Mouse (Mus musculus): ENCODE results near the gene Uhrf2. TPM values are rescaled to one million over a fixed set of nuclear protein-coding genes. Genes with fewer than 3 reads are reported as not detected.

Gene Uhrf2
- 10.8 and 14.2 TPM in 2 replicates for polyA plus RNA-seq (2012)

DNA sequence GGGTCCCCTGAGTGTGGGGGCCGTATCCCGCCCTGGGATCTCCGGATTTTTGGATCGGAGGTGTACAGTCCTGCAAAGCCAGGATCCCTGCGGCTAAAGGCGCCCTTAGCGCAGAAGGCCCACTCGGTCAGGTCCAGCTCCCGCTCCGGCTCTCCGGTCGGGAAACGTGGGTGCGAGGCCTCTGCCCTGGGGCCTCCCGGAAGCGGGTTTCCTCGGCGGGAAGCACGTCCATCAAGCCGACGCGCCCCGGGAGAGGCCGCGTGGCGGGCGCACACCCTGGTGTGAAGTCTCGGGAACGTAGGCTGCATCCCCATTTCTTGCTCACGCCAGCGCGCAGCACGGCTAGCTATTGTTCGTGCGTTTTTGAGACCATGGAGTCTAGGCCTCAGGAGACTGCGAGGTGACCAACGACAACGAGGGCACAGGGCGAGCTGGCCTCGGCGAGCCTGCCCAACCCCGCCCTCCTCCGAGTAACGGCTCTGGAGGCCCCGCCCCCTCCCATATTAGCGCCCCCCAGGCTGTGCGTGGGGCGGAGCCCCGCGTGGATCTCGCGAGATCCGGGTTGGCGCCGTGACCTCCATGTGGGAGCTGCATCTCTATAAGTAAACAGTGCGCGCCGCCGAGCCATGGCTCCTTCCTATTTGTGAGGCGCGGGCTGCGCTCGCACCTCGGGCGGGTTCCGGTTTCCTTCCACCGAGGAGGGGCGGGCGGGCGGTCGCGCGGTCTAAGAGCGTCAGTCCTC, at the start of gene Uhrf2:
Gene Uhrf2 (plus strand): TSS at position 620 of the 742 bp plus-strand sequence.
- TF ChIP-seq GATA1 (IDR thresholded peaks at IDR 0.05; ENCODE audit: low read length) = no peak

DNA sequence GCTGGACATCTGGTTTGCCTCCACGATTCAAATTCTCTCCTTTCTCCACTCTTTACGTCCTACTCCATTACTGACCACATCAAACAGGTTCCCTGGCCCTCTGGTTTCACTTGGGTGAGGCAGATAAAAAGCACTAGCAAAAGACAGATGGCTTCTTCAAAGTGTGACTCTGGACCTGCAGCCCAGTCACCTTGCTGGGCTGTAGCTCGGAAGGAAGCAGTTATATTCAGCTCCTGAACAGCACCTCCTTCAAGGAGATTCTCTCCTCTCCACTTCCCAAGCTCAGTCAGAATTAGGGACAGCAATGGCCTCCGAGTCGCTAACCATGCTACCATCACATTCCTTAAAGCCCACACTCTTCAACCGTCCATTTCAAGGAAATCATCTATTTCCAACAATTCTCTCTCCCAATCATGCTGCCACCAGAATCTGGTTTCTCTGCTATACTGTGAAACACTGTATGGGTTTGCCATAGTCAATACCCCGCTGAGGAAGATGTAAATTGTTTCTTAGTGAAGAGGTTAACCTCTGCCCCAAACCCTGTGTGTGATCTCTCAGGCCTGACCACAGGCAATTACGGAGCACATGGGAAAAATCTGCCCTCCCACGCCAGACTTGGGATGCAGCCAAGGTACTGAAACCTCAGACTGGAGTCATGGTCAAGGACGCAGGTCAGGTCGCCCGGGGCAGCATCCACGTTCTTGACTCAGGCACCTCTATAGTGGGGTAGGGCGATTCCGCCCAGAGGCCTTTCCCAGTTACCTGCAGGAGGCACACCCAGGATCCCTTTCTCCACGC, 45.9 kb upstream of the Uhrf2 start:
- no peak for TF ChIP-seq GATA1 (IDR thresholded peaks at IDR 0.05; ENCODE audit: low read length)

DNA sequence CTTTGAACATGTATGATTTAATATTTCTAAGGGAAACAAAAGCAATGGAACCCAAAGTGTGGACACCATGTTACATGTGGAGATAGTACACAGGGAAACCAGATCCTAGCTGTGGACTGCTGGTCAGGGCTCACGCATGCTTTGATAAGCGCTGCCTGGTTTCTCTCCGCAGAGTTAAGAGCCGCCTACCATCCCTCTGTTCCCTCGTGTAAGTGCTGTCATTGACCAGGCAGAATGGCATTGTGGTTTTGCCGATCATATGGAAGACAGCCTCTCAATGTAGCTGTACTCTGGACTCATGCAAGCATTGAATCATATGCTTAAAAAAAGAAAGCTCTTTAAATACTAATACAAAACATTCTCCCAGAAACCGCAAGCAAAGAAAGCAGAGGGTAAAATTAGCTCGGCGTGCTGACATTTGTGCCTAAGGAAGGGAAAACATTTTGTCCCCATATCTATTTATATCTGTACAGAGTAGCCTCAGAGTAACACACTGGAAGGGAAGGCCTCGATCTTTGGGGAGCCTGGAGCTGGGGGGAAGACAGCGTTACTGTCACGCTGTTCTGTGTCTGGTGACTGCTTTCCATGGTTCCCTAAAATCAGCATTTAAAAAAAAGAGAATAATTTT, 43.7 kb upstream of the Uhrf2 start:
- no peak for TF ChIP-seq GATA1 (IDR thresholded peaks at IDR 0.05; ENCODE audit: low read length)

DNA sequence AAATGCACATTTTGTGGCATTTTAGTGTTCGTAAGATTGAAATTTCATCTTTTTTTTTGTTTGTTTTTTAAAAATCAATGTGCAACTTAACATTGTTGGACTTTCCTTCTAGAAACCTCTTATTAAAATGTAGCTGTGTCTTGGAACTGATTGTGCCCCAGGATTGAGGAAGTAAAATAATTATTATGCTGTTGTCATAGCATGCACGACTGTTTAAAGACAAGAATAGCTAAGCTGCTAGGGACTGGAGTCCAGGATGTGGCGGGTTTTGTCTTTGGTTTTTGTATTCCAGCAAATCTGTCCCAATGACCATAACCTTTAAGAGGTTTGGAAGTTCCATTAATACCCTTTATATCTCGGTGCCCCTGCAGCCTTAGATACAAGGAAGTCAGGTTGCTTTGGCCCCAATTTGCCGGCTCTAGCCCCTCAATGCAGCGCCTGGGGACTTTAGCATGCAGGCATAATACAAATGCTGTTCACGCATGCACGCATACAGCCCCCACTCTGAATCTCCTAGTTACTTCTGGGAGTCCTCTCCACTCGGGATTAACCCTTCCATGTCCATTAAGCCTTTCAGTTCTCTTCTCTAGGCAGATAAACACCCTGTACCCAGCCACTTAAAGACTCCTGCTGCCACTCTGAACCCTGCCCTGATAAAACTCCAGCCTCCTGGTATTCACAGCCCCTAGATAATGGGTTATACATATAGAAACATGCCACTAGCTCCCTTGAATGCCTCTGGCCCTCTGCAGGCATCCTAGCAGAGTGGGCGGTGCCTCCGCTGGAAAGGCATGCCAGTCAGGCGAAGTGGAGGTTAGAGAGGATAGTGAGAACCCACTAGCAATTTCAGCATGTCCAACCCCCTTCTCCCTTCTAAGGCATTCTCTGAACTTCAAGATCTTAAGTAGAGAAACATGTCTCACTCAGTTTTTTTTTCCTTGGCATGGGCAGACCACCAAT, 29.6 kb upstream of the Uhrf2 start:
- TF ChIP-seq GATA1 (IDR thresholded peaks at IDR 0.05; ENCODE audit: low read length) = no peak

DNA sequence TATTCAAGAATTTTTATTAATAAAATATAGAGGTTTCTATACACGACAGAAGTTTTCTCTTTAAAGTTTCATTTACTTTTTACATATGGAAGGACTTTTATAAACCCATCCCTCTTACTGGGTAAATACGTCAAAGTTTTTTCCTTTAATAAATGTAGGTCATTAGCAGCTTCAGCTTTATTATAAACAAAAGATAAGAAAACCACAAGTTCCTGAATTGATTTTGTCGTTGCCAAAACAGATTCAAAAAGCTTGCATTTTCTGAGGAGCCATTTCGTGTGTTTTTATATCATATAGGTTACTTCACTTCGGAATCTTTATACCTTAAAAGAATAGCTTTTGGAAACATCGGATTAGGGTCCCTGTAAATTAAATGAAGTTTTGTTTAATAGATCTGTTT, 28.8 kb upstream of the Uhrf2 start:
- TF ChIP-seq GATA1 (IDR thresholded peaks at IDR 0.05; ENCODE audit: low read length) = no peak

DNA sequence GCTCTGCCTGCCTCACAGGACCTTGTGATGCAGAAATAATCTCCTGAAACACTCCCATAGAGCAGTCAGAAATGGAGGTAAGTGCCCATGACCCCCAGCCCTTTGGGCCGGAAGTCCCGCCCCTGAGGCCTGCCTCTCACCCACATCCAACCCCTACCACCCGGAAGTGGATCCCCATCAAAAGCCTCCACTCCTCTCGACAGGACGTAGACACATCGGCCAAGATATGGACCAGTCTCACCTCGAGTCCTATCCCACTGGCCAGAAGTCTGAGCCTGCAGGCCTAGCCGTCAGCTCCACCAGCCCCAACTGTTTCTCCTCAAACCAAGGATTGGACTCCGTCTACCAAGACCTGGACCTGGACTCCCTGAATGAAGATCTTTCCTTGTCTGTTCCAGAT, 26.7 kb upstream of the Uhrf2 start, which contains the start of gene Trpd52l3:
Gene Trpd52l3 (plus strand): TSS at position 170 of the 400 bp plus-strand sequence.
- no peak for TF ChIP-seq GATA1 (IDR thresholded peaks at IDR 0.05; ENCODE audit: low read length)

DNA sequence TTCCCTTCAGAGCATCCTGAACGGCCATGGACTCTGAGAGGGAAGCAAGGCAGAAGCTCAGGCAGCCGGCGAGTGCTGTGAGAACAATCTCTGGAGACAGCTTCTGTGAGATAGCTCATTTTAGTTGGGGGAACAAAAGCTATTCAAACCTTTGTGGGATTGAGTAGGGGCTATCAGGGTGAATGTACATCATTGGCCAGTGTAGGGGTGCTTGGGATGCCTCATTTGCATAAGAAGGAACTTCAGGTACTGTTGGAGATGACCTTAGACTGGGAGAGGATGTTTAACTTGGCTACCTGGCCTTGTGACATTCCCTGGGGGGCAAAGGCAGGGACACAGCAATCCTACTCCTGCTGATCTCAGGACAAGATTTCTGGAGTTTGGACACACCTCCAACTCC, 23.9 kb upstream of the Uhrf2 start:
- no peak for TF ChIP-seq GATA1 (IDR thresholded peaks at IDR 0.05; ENCODE audit: low read length)

DNA sequence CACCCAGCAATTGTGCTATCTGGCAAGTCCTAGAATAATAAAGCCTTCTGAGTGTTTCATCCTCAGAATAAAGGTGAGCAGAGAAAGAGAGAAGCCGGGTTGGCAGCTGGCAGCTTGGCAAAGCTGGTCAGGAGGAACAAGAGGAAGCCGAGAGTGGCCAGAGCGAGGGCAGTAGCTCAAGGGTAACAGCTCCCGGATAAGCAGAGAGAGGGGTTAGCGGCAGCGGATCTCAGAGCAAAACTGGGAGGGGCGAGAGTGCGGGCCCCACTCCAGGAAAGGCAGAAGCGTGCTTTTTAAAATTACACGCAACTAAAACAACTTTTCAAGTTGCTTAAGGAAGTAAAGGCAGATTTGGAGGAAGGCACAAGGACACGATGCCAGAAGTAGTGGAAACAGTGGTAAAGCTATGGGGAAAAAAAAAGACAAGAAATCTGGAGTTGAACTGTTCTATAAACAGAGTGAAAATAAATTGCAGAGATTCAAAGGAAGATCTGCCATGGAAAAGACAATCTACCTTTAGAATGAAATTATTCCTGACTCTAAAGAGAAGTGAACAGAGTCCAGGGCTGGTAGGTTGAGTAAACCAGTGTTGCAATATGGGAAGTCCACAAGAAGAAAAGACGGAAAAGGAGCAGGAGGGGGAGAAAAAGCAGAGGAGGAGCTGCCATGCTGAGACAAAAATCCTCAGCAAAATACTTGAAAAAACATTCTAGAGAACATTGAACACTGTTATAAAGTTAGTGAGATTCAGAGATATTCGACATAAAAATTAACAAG, 19.6 kb upstream of the Uhrf2 start:
- TF ChIP-seq GATA1 (IDR thresholded peaks at IDR 0.05; ENCODE audit: low read length) = no peak

DNA sequence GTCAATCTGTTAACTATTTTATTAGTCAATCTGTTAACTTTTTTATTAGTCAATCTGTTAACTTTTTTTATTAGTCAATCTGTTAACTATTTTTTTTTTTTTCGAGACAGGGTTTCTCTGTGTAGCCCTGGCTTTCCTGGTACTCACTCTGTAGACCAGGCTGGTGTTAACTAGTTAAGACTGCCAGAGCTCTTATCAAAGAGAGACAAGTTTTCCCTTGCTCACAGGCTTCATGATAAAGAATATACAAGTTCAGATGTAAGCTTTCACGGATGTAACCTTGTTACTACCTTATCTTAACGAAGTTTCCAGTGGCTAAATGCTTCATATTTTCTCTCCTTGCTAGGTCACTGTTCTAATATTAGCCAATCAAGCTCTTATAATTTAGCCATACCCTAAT, 16.0 kb upstream of the Uhrf2 start:
- TF ChIP-seq GATA1 (IDR thresholded peaks at IDR 0.05; ENCODE audit: low read length) = no peak

DNA sequence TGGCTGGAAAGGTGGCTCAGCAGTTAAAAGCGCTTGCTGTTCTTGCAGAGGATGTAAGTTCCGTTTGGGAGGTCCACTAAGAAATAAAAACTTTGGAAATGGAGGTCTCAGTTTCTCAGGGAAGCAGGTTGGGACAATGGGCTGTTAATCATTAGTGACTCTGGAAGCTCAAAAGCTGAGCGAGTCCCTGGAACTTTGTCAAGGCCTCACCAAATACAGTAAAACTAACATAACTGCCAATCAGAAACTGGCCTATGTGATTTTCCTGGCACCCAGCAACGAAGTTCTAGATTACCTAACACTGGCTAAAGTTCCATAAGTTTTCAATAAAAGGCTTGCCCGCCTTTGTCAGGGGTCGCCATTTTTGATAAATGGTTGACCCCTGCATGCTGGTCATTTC, 14.2 kb upstream of the Uhrf2 start:
- TF ChIP-seq GATA1 (IDR thresholded peaks at IDR 0.05; ENCODE audit: low read length) = no peak

DNA sequence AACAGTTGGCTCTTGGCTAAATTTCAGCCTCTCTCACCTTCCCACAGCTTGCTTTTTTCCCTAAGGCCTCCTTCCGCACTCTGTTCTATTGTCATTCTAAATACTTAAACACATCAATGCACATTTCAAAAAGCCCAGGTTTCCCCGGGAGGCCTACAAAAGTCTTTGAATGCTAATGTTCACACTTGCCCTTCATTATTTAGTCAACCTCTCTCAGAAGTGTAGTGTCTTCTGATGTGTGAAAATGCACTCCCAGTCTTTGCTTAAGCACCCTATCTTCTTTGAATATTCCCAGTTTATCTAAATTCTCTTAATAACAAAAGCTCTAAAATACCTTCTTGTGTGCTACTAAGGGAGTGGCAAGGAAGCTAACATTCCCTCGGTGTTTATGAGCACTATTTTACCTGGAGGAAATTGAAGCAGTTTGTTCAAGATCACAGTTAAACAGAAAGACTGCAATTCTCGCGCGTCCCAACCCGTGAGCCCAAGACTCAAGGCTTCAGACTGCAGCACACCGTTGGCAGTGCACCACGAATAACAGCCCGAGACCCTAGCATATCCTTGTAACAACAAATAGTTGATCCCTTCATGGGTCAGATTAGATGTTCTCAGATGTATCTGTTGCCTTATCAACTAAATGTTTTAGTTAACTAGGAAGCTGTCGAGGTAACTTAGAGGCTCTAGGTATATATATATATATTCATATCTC, 1.2 kb upstream of the Uhrf2 start:
- no peak for TF ChIP-seq GATA1 (IDR thresholded peaks at IDR 0.05; ENCODE audit: low read length)

DNA sequence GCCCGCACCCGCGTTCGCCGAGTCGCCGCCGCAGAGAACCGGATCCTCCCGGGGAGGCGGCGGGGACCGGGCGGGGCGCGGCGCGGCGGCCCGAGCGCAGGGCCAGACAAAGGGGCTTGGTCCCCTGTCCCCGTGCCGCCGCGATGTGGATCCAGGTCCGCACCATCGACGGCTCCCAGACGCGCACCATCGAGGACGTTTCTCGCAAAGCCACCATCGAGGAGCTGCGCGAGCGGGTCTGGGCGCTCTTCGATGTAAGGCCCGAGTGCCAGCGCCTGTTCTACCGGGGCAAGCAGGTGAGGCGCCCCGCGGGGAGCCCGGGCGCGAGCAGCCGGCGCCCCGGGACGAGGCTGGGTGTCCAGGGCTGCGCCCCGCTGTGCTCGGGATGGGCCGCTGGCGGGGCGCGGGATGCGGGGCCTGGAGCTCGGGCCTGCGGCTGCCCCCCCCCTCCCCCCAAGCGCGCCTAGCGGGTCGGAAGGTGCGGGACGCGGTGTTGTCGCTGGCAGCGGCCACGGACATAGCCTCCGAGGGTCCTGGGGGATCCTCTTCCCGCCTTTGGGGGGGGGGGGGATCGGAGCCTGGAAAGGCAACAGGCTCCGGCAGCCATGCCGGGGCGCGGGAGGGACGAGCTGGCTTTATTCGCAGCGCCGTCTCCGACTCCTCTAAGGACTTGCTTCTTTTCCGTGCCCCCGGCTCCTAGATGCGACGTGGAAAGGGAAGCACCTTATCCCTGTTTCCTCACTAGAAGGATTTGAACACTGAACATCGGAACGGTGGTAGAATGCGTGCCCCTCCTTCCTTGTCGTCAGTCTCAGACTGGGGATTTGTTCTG, 539 bp downstream of the Uhrf2 start:
- no peak for TF ChIP-seq GATA1 (IDR thresholded peaks at IDR 0.05; ENCODE audit: low read length)

DNA sequence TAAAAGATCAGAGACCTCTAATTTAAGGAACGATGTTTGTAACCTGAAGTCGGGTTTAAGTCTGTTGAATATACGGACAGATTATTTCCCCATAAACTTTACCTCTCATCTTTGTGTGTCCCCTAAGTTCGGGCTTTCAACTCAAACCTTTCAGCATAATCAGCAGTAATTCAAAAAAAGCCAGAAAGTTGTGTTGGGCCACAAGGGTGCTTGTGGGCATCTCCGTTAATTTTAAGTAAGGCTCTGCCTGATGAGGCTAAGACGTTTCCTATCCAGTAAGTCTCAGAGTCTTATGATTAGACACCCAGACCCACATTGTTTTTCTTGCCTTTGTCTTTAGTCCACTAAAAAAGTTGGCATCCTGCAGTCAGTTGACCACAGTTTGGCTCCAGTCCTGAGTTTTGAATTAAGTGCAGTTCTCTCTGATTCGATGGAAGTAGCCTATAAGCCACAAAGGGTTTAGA, 1.2 kb downstream of the Uhrf2 start:
- no peak for TF ChIP-seq GATA1 (IDR thresholded peaks at IDR 0.05; ENCODE audit: low read length)
